Mouse (Mus musculus) cortical plate, adult 2 months (tissue): ENCODE data around the gene Thbs3.
A peak's percentile ranks its signal among the peaks of the same experiment; 100 is the strongest.

Source experiments
- CTCF ChIP-seq: fragments of 200-500 bp; IDR thresholded peaks from 2 replicates; pipeline ENCODE4 v1.5.1; 2011; ENCODE audit warnings: mild to moderate bottlenecking, control low read depth, low read length; ENCODE audit not compliant: insufficient read depth; ENCODE audit errors: extremely low read depth
- POLR2A ChIP-seq: fragments of 200-500 bp; IDR thresholded peaks from 2 replicates; pipeline ENCODE4 v1.6.1; 2011; ENCODE audit warnings: mild to moderate bottlenecking, low read length, control low read depth; ENCODE audit not compliant: insufficient read depth; ENCODE audit errors: extremely low read depth

- TF ChIP-seq POLR2A (no peak; the same call in 1 of the 2 replicates), CTCF (peak; percentile 90)
Observed at GRCm38 (mm10) chr3:89250435-89251040, 35.6 kb downstream of the Thbs3 start.
